Mouse (Mus musculus): ENCODE results near the gene Asic5. TPM values are rescaled to one million over a fixed set of nuclear protein-coding genes. Genes with fewer than 3 reads are reported as not detected.
A peak's percentile ranks its signal among the peaks of the same experiment; 100 is the strongest.

Gene Asic5
- total RNA-seq (2012; rRNA removed) (not detected in 2 replicates), total RNA-seq (2014; rRNA removed) (not detected in 2 replicates), polyA plus RNA-seq (2012; ENCODE audit: insufficient read length, low read depth) (not detected in 2 replicates)

GRCm38 (mm10) chr3:81981990-81982389, at the start of gene Asic5:
TSS of gene Asic5 (plus strand) at chr3:81982290.
- no peaks in the 10 kb centered on the region for H3K27me3 ChIP-seq (replicated peaks)
- TF ChIP-seq USF2 (conservative IDR thresholded peaks at IDR 0.05; ENCODE audit: low read depth, low read length) (no peak), CHD2 (IDR thresholded peaks at IDR 0.05; ENCODE audit: low read length) (no peak), TBP (conservative IDR thresholded peaks at IDR 0.05; ENCODE audit: low read depth, low read length) (no peak), MAX (IDR thresholded peaks at IDR 0.05; ENCODE audit: low read length) (no peak), UBTF (IDR thresholded peaks at IDR 0.05; ENCODE audit: low read depth, low read length) (no peak), E2F4 (IDR thresholded peaks at IDR 0.05; ENCODE audit: insufficient replicate concordance, low read depth, low read length) (no peak), ZKSCAN1 (IDR thresholded peaks at IDR 0.05; ENCODE audit: borderline replicate concordance, low read depth, low read length) (no peak), RCOR1 (conservative IDR thresholded peaks at IDR 0.05; ENCODE audit: low read depth, low read length) (no peak), BHLHE40 (IDR thresholded peaks at IDR 0.05; ENCODE audit: low read depth, low read length) (no peak), RAD21 (IDR thresholded peaks at IDR 0.05; ENCODE audit: low read depth, low read length) (no peak), SMC3 (IDR thresholded peaks at IDR 0.05; ENCODE audit: low read depth, low read length) (no peak)
- peak within 1 kb of the TSS; percentile 56 for H3K4me2 ChIP-seq (ENCODE audit: insufficient read depth, low read depth, poor library complexity, severe bottlenecking)
- dilution Hi-C loops (cut with MboI; ENCODE audit: extremely low pct_ligation_motif_present, extremely low pct_unique_long_range_greater_than_20kb, low sequenced_read_pairs) (no loop called here), in situ Hi-C loops (cut with MboI; ENCODE audit: low pct_ligation_motif_present, low pct_unique_long_range_greater_than_20kb, low sequenced_read_pairs) (no loop called here)
- H3K4me3 ChIP-seq (replicated peaks in 1 of 3; ENCODE audit: low read depth in 2 of 3, low read length in 2 of 3, poor library complexity in 1 of 3) = no peak within 1 kb of the TSS
- no peaks in the 10 kb centered on the region for H3K9me3 ChIP-seq (replicated peaks; ENCODE audit: low read length)
- H3K79me2 ChIP-seq (replicated peaks; ENCODE audit: control insufficient read depth, extremely low read depth, insufficient read depth, poor library complexity, severe bottlenecking) = no peaks in the 10 kb centered on the region
- H3K36me3 ChIP-seq (replicated peaks in 1 of 2; ENCODE audit: control insufficient read depth in 1 of 2, insufficient read depth in 1 of 2, low read length in 1 of 2) = no peaks in the 10 kb centered on the region
- no peak within 1 kb of the TSS for H3K27ac ChIP-seq (ENCODE audit: insufficient read depth, low read depth)
- no peak for DNase-seq (ENCODE audit: extremely low read depth)
- no peak within 1 kb of the TSS for H3K9ac ChIP-seq (ENCODE audit: insufficient read depth, low read depth)
- H3K4me1 ChIP-seq (ENCODE audit: control insufficient read depth in 1 of 2, insufficient read depth in 2 of 2) = peaks cover 0 to 16% of the 10 kb centered on the region in 2 experiments; a peak in 2 of 4 replicates

- Histone ChIP-seq H3K27me3 (replicated peaks) (no peaks in the 10 kb centered on the region), H3K4me2 (ENCODE audit: insufficient read depth, low read depth, poor library complexity, severe bottlenecking) (peak overlapping the region; percentile 67; the same call in 1 of the 2 replicates), H3K9ac (ENCODE audit: insufficient read depth, low read depth) (peak overlapping the region; percentile 100), H3K4me1 (ENCODE audit: control insufficient read depth in 1 of 2, insufficient read depth in 2 of 2) (peaks cover 3 to 70% of the 10 kb centered on the region in 2 experiments; a peak in 3 of 4 replicates), H3K27ac (ENCODE audit: insufficient read depth, low read depth) (no peak overlapping the region), H3K79me2 (replicated peaks; ENCODE audit: control insufficient read depth, extremely low read depth, insufficient read depth, poor library complexity, severe bottlenecking) (peaks cover 24% of the 10 kb centered on the region; the same call in 1 of the 2 replicates), H3K36me3 (replicated peaks in 1 of 2; ENCODE audit: control insufficient read depth in 1 of 2, insufficient read depth in 1 of 2, low read length in 1 of 2) (peaks cover 0 to 15% of the 10 kb centered on the region in 2 experiments), H3K9me3 (replicated peaks; ENCODE audit: low read length) (no peaks in the 10 kb centered on the region), H3K4me3 (replicated peaks in 1 of 3; ENCODE audit: low read depth in 2 of 3, low read length in 2 of 3, poor library complexity in 1 of 3) (peak overlapping the region; percentile 88 to 97 (median 88))
- dilution Hi-C loops (cut with MboI; ENCODE audit: extremely low pct_ligation_motif_present, extremely low pct_unique_long_range_greater_than_20kb, low sequenced_read_pairs) (no loop called here), in situ Hi-C loops (cut with MboI; ENCODE audit: low pct_ligation_motif_present, low pct_unique_long_range_greater_than_20kb, low sequenced_read_pairs) (no loop called here)
- 0 out of 2 replicates have a peak, but pooled peaks have one; percentile 8 for TF ChIP-seq TBP (conservative IDR thresholded peaks at IDR 0.05; ENCODE audit: low read depth, low read length)
- no peak for TF ChIP-seq E2F4 (IDR thresholded peaks at IDR 0.05; ENCODE audit: insufficient replicate concordance, low read depth, low read length)
- no peak for TF ChIP-seq ZNF384 (IDR thresholded peaks at IDR 0.05; ENCODE audit: low read depth, low read length)
- no peak for TF ChIP-seq CHD1 (IDR thresholded peaks at IDR 0.05; ENCODE audit: low read depth, low read length)
- TF ChIP-seq CTCF (conservative IDR thresholded peaks at IDR 0.05 in 1 of 2, IDR thresholded peaks at IDR 0.05 in 1 of 2; ENCODE audit: low read depth in 2 of 2, low read length in 2 of 2) = no peak
- no peak for DNase-seq (ENCODE audit: extremely low read depth)
Observed at GRCm38 (mm10) chr3:81933348-81933747, 48.7 kb upstream of the Asic5 start.

All from CH12.LX (cell line).